Mouse (Mus musculus) cortical plate, adult 2 months (tissue): ENCODE data around the gene Mybphl.

ENCODE experiments used
- CTCF ChIP-seq: fragments of 200-500 bp; IDR thresholded peaks from 2 replicates; pipeline ENCODE4 v1.5.1; 2011; ENCODE audit warnings: mild to moderate bottlenecking, control low read depth, low read length; ENCODE audit not compliant: insufficient read depth; ENCODE audit errors: extremely low read depth
- POLR2A ChIP-seq: fragments of 200-500 bp; IDR thresholded peaks from 2 replicates; pipeline ENCODE4 v1.6.1; 2011; ENCODE audit warnings: mild to moderate bottlenecking, low read length, control low read depth; ENCODE audit not compliant: insufficient read depth; ENCODE audit errors: extremely low read depth

GRCm38 (mm10) chr3:108384425-108384824 lies 19.7 kb downstream of the Mybphl start:
- TF ChIP-seq CTCF (no peak), POLR2A (no peak)
